Mouse (Mus musculus) liver (tissue): ENCODE data around the gene Gpx4.
A peak's percentile ranks its signal among the peaks of the same experiment; 100 is the strongest.

ENCODE experiments used
- DNase-seq: peaks from one replicate; pipeline ENCODE4 v3.0.0-alpha.2; 2020; ENCODE audit warnings: mixed read lengths

Gpx4 gene

DNA sequence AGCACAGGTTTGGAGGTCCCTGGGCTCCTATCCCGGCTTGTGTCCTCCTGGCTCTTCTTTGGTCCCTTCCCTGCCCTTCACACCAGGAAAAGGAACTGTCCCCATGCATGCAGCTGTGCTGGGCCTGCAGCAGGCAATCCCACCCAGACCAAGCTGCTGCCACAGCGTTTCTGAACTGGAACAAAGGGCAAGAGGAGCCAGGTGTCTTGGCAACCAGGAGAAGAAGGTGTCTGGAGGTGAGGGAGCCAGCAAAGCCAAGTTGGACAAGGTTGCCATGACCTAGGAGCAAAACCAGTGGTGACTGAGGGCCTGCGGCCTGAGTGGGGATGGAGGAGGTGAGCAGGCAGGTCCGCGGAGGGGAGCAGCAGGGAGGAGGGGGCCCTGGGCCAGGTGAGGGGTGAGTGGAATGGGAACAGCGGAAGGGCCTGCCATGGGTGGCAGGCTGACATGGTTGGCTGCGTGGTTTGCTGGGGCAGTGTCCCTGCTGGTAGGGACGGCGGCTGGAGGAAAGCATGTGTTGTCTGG lies at the start of gene Gpx4:
Gpx4 (plus strand) TSS at position 126 of the 525 bp plus-strand sequence.
- DNase-seq = no peak

DNA sequence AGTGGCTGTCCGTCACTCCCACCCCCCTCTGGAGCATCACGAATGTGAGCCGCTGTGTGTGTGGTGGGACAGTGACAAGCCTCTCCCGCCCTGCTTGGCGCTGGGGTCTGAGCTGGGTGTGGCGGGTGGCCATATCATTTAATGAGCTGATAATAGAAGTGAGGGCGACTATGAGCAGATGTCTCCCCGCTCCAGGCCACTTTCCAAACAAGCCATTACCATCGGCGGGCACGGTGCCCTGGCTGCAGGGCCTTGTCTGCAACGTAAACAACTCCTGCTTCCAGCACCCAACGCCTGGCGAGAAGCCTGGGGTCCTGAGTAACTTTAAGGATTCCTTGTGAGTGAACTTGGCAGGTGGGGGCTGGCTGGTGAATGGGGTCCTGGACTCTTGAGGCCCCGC lies 49.1 kb upstream of the Gpx4 start:
- DNase-seq = peak; percentile 69

- no peak for DNase-seq
Observed at GRCm38 (mm10) chr10:80001945-80002344, 45.0 kb upstream of the Gpx4 start.

GRCm38 (mm10) chr10:80002829-80003228 lies 44.1 kb upstream of the Gpx4 start:
- no peak for DNase-seq

DNA sequence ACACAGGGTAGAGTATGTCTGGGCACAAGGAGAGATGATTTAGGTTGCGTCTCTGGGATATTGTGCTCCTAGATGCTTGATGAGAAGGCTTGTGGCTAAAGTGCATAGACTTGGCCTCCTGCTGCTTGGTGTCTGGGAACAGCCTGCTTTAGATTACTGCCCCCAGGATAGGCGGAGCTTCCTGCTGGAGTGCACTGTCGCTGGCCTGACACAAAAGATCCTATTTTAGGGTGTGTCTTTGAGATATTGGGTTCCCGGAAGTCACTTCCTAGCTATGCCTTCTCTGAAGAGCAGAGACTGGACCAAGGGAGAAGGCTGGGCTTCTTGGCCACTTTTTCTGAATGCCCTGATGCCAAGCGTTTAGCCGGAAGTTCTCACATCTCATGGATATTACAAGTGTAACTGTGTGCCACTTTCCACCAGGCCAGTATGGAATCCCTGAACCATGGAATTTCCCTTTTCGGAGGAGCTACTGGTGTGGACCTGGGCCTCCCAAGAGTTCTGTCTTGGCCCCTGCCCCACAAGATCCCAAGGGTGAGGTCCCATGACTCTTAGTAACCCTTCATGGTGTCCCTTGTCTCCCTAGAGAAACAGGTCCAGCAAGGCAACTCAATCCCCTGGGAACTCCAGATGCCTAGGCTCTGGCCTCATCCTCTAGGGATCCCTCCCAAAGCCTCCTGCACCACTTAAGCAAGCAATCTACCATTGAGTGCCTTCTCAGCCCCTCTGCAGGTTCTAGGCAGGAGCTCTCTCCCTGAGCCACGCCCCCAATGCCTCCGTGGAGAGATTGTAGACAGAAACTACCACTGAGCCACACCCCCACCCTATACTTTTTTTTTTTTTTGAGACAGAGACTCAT lies 43.4 kb upstream of the Gpx4 start:
- peak; percentile 76 for DNase-seq

GRCm38 (mm10) chr10:80004233-80004705 lies 42.7 kb upstream of the Gpx4 start:
- no peak for DNase-seq

GRCm38 (mm10) chr10:80011740-80012139 lies 35.2 kb upstream of the Gpx4 start:
- no peak for DNase-seq

DNA sequence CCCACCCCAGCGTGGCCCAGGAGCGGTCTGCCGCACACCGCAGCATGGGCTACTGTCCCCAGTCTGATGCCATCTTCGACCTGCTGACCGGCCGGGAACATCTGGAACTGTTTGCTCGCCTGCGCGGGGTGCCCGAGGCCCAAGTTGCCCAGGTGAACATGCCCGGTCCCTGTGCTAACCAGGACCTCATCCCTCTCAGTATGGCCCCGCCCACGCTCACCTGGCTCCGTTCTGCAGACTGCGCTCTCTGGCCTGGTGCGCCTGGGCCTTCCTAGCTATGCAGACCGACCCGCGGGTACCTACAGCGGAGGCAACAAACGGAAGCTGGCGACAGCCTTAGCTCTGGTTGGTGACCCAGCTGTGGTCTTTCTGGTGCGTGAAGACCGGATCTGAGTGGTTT lies 33.4 kb upstream of the Gpx4 start:
- DNase-seq = no peak

- peak; percentile 27 for DNase-seq
Observed at GRCm38 (mm10) chr10:80014484-80015290, 32.3 kb upstream of the Gpx4 start.

DNA sequence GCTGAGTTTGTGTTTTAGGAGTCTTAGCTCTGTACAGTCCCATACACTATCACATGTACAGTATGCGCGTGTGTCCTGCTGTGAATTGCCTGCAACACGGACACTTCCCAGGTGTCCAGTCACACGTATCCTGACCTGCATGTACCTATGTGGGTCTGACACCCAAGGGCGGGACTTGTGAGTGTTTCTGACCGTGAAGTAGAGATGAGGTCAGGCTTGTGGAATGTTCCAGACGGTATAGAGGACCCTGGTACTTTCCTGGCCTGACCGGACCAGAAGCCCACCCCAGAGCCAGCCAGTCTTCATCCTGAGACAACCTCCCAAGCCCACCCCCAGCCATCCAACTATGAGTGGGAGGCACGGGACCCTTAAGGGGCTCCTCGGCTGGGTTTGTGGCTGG lies 31.4 kb upstream of the Gpx4 start:
- no peak for DNase-seq

- DNase-seq = peak; percentile 75
Observed at GRCm38 (mm10) chr10:80016511-80016910, 30.5 kb upstream of the Gpx4 start, which contains the start of gene Arhgap45. Gene Arhgap45 (plus strand): TSS chr10:80016653.

- no peak for DNase-seq
Observed at GRCm38 (mm10) chr10:80016931-80017330, 30.0 kb upstream of the Gpx4 start.

DNA sequence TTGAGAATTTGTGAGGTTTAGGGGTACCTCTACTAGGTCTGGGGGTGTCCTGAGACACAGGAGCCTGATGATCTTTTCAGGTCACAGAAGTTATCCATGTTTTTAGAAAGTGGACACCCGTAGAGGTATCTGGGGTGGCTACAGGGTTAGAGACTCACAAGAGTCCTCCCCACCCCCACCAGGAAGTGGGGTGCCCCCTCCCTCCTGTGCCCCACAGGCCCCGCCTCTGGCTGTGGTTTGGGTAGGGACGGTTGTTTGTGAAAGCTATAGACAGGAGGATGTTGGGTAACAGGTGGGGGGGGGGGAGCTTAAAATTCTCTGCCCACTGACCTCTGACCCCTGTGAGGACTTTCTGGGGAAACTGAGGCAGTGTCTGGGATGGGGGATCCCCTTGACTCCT lies 29.6 kb upstream of the Gpx4 start:
- peak; percentile 81 for DNase-seq

GRCm38 (mm10) chr10:80017771-80018170 lies 29.2 kb upstream of the Gpx4 start:
- DNase-seq = no peak

GRCm38 (mm10) chr10:80018739-80019297 lies 28.1 kb upstream of the Gpx4 start:
- DNase-seq = peak; percentile 80

DNA sequence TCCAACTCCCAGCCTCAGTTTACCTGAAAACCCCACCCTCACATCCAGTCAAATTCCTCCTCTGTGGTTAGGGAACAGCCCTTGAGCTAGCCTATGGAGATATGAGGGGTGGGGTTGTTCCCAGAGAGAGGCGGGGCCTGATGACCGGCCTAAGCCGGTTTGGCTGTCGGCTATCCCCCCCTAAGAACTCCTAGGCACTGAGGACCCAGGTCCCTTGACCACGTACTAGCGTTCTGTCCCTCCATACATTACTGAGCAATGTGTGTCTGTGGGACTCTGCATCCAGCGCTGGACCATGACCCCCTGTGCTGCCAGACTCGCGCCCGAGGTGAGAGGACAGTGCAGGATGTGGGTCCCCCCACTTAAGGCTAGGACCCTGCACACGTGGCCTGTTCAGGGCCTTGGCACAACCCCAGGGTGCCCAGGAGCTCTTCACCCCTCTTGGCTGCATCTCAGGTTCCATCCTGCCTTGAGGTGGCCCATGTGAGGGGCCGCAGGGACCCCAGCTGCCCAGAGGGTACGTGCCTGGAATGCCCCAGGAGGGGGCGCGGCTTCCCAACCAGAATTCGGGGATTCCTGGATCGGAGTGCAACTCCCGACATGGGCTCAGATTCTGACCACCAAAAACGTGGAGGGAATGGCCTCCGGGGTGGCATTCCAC lies 27.4 kb upstream of the Gpx4 start:
- DNase-seq = peak; percentile 59

DNA sequence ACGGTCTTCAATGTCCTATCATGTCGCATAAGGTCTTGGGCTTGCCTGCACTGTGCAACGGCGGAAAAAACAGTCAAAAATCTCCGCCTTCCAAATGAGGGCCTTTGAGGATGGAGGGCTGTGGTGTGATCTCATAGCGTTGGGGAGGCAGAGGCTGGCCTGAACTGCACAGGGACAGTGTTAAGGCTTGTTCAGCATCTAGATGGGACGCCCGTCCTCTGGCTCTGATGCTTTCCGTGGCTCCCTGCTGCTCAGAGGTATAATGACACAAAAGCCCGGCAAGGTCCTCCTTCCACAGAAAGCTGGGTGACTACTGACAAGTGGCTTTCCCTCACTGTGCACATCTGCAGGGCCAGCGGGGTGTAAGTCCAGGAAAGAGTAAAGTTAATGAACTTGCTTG lies 26.8 kb upstream of the Gpx4 start:
- no peak for DNase-seq

- DNase-seq = no peak
Observed at GRCm38 (mm10) chr10:80020603-80021319, 26.2 kb upstream of the Gpx4 start.

DNA sequence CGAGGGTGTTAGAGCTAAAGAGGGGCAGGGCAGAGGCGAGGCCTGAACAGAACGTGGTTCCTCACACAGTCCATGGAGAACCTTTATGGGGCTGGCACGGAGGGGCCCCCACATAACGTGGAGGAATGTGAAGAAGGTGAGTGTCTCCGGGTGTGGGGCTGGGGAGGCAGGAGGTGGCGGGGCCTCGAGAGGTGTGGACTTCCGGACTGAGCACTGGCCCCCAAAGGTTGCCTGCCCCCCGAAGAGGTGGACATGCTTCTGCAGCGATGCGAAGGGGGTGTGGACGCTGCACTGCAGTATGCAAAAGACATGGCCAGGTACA lies 25.7 kb upstream of the Gpx4 start:
- DNase-seq = no peak

DNA sequence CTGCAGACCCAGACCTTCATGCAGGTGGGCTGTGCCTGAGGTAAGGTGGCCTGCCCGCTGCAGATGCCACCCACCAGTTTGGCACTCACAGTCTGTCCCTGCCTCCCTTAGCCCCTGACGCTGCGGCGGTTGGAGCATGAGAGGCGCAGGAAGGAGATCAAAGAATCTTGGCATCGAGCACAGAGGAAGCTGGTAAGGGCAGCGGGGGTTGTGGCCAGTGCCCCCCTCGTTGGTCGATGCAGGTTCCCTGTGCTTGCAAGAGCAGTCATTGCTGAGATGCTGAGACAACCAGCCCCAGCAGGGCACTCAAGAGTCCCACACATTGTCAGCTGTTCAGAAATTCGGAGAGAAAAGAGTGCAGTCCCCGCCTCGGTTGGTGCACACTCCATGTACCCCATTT lies 24.8 kb upstream of the Gpx4 start:
- no peak for DNase-seq

DNA sequence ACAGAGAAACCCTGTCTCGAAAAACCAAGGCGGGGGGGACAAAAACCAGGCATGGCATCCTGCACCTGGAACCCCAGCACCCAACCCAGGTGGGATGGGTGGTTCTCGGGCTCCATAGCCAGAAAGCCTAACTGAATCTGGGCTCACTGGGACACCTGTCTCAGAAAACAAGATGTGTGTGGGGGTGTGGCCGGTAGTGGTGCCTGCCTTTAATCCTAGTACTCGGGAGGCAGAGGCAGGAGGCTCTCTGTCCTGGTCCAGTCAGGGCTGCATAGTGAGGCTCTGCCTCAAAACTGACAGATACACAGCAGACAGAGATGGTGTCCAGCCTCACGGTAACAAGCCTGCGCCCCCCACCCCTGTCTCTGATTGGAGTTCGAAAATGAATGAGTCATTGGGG lies 24.2 kb upstream of the Gpx4 start:
- DNase-seq = no peak

GRCm38 (mm10) chr10:80023758-80024157 lies 23.2 kb upstream of the Gpx4 start:
- no peak for DNase-seq
